Mouse (Mus musculus) embryonic facial prominence, embryonic 12.5 days (tissue): ENCODE results near the gene Stac. TPM values are rescaled to one million over a fixed set of nuclear protein-coding genes. Genes with fewer than 3 reads are reported as not detected.

ENCODE experiments used
- ATAC-seq: fragments of 200-750 bp; cut with Nextera tagmentation; 2 replicates; pipeline ENCODE4 v1.8.0; 2017; ENCODE audit not compliant: insufficient number of reproducible peaks, insufficient read depth, low FRiP score, low TSS enrichment
- H3K27ac ChIP-seq: fragments of 300-500 bp; sonication (generic); 2 replicates; pipeline ENCODE4 v1.5.1; 2016; ENCODE audit warnings: mild to moderate bottlenecking
- H3K27me3 ChIP-seq: fragments of 300-500 bp; sonication (generic); 2 replicates; pipeline ENCODE4 v1.6.1; 2016; ENCODE audit warnings: mild to moderate bottlenecking, moderate library complexity
- H3K36me3 ChIP-seq: fragments of 300-500 bp; sonication (generic); 2 replicates; pipeline ENCODE4 v1.6.1; 2016; ENCODE audit warnings: mild to moderate bottlenecking
- H3K4me1 ChIP-seq: fragments of 300-500 bp; sonication (generic); 2 replicates; pipeline ENCODE4 v1.6.1; 2016
- H3K4me2 ChIP-seq: fragments of 300-500 bp; sonication (generic); replicated peaks from 2 replicates; pipeline ENCODE4 v1.6.1; 2016; ENCODE audit warnings: mild to moderate bottlenecking, moderate library complexity
- H3K4me3 ChIP-seq: fragments of 300-500 bp; sonication (generic); 2 replicates; pipeline ENCODE4 v1.5.1; 2016; ENCODE audit warnings: mild to moderate bottlenecking
- H3K9ac ChIP-seq: fragments of 300-500 bp; sonication (generic); 2 replicates; pipeline ENCODE4 v1.6.1; 2016; ENCODE audit warnings: mild to moderate bottlenecking, moderate library complexity
- H3K9me3 ChIP-seq: fragments of 300-500 bp; sonication (generic); 2 replicates; pipeline ENCODE4 v1.6.1; 2016; ENCODE audit warnings: mild to moderate bottlenecking, moderate library complexity
- WGBS: fragments of 180-500 bp; shearing (Covaris S2); methylation state at CpG from one replicate; pipeline ENCODE4 v1.1.7; 2016; 5-methylcytosine and 5-hydroxymethylcytosine counted together
- polyA plus RNA-seq: library from polyadenylated mRNA; unstranded; fragments of >200 nt; fragmentation: Nextera tagmentation; extraction: Ambion mirVana; gene quantifications from 2 replicates; pipeline ENCODE4 v1.2.1, GENCODE M21; 2016

Stac gene
- polyA plus RNA-seq, 1 experiment from 2014 or later: 2.2 TPM

- H3K4me2 ChIP-seq: no peak overlapping the region
- no peak overlapping the region for H3K9ac ChIP-seq
- H3K9me3 ChIP-seq: no peaks in the 10 kb centered on the region
- H3K4me3 ChIP-seq: no peak overlapping the region
- no peaks in the 10 kb centered on the region for H3K27me3 ChIP-seq
- no peaks in the 10 kb centered on the region for H3K36me3 ChIP-seq
- 82% methylated on average over 21 of the region's 21 CpGs for WGBS
- no peak for ATAC-seq
- H3K4me1 ChIP-seq: peaks cover 5% of the 10 kb centered on the region; the same call in 1 of the 2 replicates
- no peak overlapping the region for H3K27ac ChIP-seq
These were observed 139.7 kb downstream of the Stac start for GRCm38 (mm10) chr9:111550281-111550962.

GRCm38 (mm10) chr9:111542663-111543062 lies 147.5 kb downstream of the Stac start:
- no peak for ATAC-seq
- H3K4me2 ChIP-seq: no peak overlapping the region
- H3K9ac ChIP-seq: no peak overlapping the region
- H3K9me3 ChIP-seq: no peaks in the 10 kb centered on the region
- no peaks in the 10 kb centered on the region for H3K36me3 ChIP-seq
- peaks cover 5% of the 10 kb centered on the region; the same call in 1 of the 2 replicates for H3K4me1 ChIP-seq
- H3K4me3 ChIP-seq: no peak overlapping the region
- 82% methylated on average over 6 of the region's 6 CpGs for WGBS
- no peaks in the 10 kb centered on the region for H3K27me3 ChIP-seq
- no peak overlapping the region for H3K27ac ChIP-seq

GRCm38 (mm10) chr9:111535445-111536064 lies 154.6 kb downstream of the Stac start:
- no peak for ATAC-seq
- no peaks in the 10 kb centered on the region for H3K4me1 ChIP-seq
- 87% methylated on average over 8 of the region's 8 CpGs for WGBS

GRCm38 (mm10) chr9:111534744-111535423 lies 155.3 kb downstream of the Stac start:
- Histone ChIP-seq H3K4me3 (no peak overlapping the region), H3K36me3 (no peaks in the 10 kb centered on the region), H3K4me1 (no peaks in the 10 kb centered on the region), H3K9ac (no peak overlapping the region), H3K27me3 (no peaks in the 10 kb centered on the region), H3K27ac (no peak overlapping the region), H3K4me2 (no peak overlapping the region), H3K9me3 (no peaks in the 10 kb centered on the region)
- 83% methylated on average over 7 of the region's 7 CpGs for WGBS
- ATAC-seq: no peak

More at GRCm38 (mm10) chr9:111535445-111536064, 154.6 kb downstream of the Stac start:
- Histone ChIP-seq H3K27ac (no peak overlapping the region), H3K4me3 (no peak overlapping the region), H3K36me3 (no peaks in the 10 kb centered on the region), H3K27me3 (no peaks in the 10 kb centered on the region), H3K9ac (no peak overlapping the region), H3K9me3 (no peaks in the 10 kb centered on the region), H3K4me2 (no peak overlapping the region)

- 86% methylated on average over 3 of the region's 3 CpGs for WGBS
- Histone ChIP-seq H3K4me1 (no peaks in the 10 kb centered on the region), H3K4me3 (no peak overlapping the region), H3K4me2 (no peak overlapping the region), H3K27me3 (no peaks in the 10 kb centered on the region), H3K9ac (no peak overlapping the region), H3K27ac (no peak overlapping the region), H3K9me3 (no peaks in the 10 kb centered on the region), H3K36me3 (no peaks in the 10 kb centered on the region)
- ATAC-seq: no peak
These were observed 166.3 kb downstream of the Stac start for GRCm38 (mm10) chr9:111523871-111524270.

GRCm38 (mm10) chr9:111523111-111523510 lies 167.0 kb downstream of the Stac start:
- H3K4me2 ChIP-seq: no peak overlapping the region
- H3K36me3 ChIP-seq: no peaks in the 10 kb centered on the region
- H3K27ac ChIP-seq: no peak overlapping the region
- H3K4me1 ChIP-seq: no peaks in the 10 kb centered on the region
- no peak overlapping the region for H3K4me3 ChIP-seq
- no peak for ATAC-seq
- H3K9me3 ChIP-seq: no peaks in the 10 kb centered on the region
- H3K9ac ChIP-seq: no peak overlapping the region
- H3K27me3 ChIP-seq: no peaks in the 10 kb centered on the region
- 90% methylated on average over 11 of the region's 11 CpGs for WGBS

- no peak overlapping the region for H3K4me2 ChIP-seq
- 89% methylated on average over 7 of the region's 7 CpGs for WGBS
- no peak overlapping the region for H3K9ac ChIP-seq
- no peak overlapping the region for H3K27ac ChIP-seq
- no peaks in the 10 kb centered on the region for H3K4me1 ChIP-seq
- H3K36me3 ChIP-seq: no peaks in the 10 kb centered on the region
- ATAC-seq: no peak
- no peaks in the 10 kb centered on the region for H3K9me3 ChIP-seq
- no peaks in the 10 kb centered on the region for H3K27me3 ChIP-seq
- no peak overlapping the region for H3K4me3 ChIP-seq
These were observed 167.9 kb downstream of the Stac start for GRCm38 (mm10) chr9:111522226-111522625.

- Histone ChIP-seq H3K4me1 (no peaks in the 10 kb centered on the region), H3K9me3 (no peaks in the 10 kb centered on the region), H3K27me3 (no peaks in the 10 kb centered on the region), H3K4me2 (no peak overlapping the region), H3K9ac (no peak overlapping the region), H3K4me3 (no peak overlapping the region), H3K36me3 (no peaks in the 10 kb centered on the region), H3K27ac (no peak overlapping the region)
- no peak for ATAC-seq
- 78% methylated on average over 3 of the region's 3 CpGs for WGBS
These were observed 174.6 kb downstream of the Stac start for GRCm38 (mm10) chr9:111515536-111515935.

- H3K27ac ChIP-seq: no peak overlapping the region
- 77% methylated on average over 15 of the region's 15 CpGs for WGBS
These were observed 175.3 kb downstream of the Stac start for GRCm38 (mm10) chr9:111514586-111515473.

More at GRCm38 (mm10) chr9:111514586-111515473, 175.3 kb downstream of the Stac start:
- Histone ChIP-seq H3K4me1 (no peaks in the 10 kb centered on the region), H3K27me3 (no peaks in the 10 kb centered on the region), H3K36me3 (no peaks in the 10 kb centered on the region), H3K9ac (no peak overlapping the region), H3K4me3 (no peak overlapping the region), H3K4me2 (no peak overlapping the region), H3K9me3 (no peaks in the 10 kb centered on the region)
- no peak for ATAC-seq
